Mouse (Mus musculus) cerebellum, adult 8-10 months (tissue): ENCODE results near the gene Ccdc85c.

ENCODE experiments used
- DNase-seq: peaks from one replicate; pipeline ENCODE4 v3.0.0; 2022

Ccdc85c gene

GRCm38 (mm10) chr12:108274661-108275507 lies at the start of gene Ccdc85c:
Ccdc85c (minus strand) TSS chr12:108275425.
- DNase-seq = peak; percentile 66

- DNase-seq = no peak
Observed at GRCm38 (mm10) chr12:108320096-108320495, 44.9 kb upstream of the Ccdc85c start.

DNA sequence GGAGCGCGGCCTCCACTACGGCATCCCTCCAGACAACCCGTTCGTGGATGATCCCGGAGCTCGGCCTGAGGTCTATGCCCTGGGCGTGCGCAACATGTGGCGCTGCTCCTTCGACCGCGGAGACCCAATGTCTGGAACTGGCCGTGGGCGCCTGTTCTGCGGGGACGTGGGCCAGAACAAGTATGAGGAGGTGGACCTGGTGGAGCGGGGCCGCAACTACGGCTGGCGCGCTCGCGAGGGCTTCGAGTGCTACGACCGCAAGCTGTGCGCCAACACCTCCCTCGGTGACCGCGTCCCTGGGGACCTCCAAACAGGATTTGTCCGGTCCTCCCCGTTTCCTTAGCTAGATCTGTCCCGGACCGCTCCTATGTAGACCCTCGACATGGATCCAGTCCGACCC lies 43.3 kb upstream of the Ccdc85c start:
- DNase-seq = no peak

GRCm38 (mm10) chr12:108317826-108318430 lies 42.7 kb upstream of the Ccdc85c start:
- DNase-seq = no peak

GRCm38 (mm10) chr12:108317201-108317738 lies 42.0 kb upstream of the Ccdc85c start:
- DNase-seq = no peak

DNA sequence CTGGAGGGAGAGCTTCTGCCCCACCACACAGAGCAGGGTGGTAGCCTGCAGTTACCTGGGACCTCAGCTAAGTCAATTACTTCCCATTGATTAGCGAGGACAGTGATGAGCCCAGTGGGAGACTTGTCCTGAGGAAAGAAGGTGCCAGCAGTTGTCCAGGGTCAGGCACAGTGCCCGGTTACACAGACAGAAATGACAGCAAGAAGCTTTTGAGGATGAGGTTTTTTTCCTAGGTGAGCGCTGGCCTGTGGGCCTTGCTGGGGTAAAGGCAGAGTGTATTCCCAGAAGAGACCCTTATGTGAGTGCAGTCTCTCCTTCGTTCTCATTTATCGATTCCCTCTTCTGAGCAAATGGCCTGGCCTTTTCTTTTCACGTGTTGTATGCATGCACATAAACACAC lies 41.4 kb upstream of the Ccdc85c start:
- no peak for DNase-seq

GRCm38 (mm10) chr12:108315818-108316217 lies 40.6 kb upstream of the Ccdc85c start:
- DNase-seq = no peak

DNA sequence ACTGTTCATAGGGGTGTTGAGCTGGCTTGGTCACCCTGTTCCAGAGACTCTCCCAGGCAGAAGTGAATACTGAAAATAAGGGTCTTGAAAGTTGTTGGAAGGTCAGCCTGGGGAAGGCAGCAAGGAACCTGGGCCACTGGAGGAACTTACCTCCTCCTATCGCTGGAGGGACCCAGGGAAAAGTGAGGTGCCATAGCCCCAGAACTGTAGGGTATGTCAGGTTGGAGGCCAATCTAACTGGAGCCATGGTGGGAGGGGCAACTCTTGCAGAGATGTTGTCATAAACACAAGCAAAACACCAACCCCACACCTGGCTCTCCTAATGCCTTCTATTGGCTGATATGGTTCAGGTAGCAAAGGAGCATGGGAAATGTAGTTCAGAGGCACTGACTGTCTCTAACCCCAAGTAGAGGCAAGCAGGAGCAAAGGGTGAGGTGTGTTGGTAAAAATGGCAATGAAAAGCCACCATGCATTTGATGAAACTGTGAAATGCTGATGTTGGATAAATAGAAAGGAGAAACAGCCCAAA lies 38.1 kb upstream of the Ccdc85c start:
- no peak for DNase-seq

DNA sequence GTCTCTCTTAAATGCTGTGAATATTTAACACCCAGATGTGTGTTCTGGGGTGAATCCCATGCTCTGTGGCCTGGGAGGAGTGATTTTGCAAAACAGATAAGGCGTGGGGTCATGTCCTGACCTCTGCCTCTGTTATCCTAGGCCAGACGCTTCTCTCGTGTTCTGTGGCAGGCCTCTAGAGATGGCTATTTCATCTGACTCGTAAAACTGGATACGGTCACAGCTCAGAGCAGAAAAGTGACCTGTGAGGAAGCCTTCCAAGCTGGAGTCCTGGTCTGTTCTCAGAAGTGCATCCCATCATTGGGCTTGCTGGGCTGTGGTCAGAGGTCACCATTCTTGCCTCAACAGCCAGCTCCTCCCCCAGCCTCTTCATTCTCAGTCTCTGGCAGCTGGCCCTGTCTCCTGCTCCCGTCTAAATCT lies 37.2 kb upstream of the Ccdc85c start:
- DNase-seq = no peak

DNA sequence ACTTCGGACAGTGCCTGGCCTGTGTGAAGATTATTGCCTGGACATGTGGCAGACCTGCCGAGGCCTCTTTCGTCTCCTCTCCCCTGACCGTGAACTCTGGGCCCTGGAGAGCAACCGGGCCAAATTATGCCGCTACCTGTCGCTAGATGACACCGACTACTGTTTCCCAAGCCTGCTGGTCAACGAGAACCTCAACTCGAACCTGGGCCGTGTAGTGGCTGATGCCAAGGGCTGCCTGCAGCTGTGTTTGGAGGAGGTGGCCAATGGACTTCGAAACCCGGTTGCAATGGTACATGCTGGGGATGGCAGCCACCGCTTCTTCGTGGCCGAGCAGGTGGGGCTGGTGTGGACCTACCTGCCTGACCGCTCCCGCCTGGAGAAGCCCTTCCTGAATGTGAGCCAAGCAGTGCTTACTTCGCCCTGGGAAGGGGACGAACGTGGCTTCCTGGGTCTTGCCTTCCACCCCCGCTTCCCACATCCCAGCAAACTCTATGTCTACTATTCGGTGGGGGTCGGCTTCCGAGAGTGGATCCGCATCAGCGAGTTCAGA lies 36.6 kb upstream of the Ccdc85c start:
- no peak for DNase-seq

GRCm38 (mm10) chr12:108310456-108311027 lies 35.3 kb upstream of the Ccdc85c start:
- DNase-seq = no peak

DNA sequence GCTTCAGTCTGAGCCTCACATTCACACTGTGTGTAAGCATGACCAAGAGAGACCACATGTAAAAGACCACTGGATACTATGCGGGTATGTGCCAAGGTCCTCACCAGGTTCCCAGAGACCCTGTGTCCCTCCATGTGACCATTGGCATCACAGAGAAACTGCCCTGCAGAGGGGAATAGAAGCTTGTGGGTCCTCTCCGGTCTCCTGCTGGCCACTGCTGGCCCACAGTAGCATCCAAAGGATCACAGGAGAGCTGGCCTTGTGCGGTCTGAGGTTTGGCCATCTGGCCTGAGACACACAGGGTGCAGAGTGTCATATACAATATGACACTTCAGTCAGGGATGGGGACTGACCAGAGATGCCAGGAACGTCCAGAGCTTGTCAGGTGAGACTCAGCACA lies 34.8 kb upstream of the Ccdc85c start:
- DNase-seq = no peak

- DNase-seq = no peak
Observed at GRCm38 (mm10) chr12:108309116-108309794, 34.0 kb upstream of the Ccdc85c start.

DNA sequence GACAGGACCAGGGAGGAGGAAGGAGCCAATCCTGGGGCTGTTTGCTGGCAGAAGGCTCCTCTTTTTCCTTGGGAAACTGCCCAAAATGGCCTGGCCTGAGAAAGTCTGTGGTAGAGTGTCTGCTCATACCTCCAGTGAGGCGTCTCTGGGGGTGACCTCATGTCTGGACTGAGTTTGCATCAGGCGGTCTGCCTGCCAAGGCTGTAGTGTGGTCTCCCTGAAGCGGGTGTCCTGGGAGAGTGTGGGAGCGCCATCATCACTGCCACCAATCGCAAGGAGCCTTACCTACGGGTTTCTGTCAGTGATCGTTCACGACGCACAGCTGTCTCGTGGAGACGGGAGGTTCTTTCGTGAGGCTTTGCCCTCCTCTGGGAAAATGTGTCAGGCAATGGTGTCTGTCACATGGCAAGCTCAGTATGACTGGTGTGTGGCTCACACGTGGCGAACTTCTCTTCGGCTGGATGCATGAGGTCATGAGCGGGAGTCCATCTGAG lies 33.2 kb upstream of the Ccdc85c start:
- no peak for DNase-seq

DNA sequence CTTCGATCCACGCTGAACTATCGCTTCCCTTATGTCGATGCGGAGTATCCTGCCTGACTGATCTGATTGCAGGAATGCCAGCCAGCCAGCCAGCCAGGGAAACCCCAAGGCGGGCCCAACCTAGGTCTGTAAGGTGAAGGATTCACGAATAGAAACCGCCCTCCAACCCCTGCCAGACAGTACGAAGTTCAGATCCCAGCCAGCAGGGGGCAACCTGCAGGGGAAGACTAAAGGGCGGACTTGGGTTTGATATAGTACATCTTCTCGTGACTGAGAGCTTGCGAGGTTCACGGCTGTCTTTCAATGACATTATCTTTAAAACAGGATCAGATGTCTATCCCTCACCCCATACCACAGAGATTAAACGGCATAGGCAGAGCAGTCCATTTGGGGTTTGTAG lies 32.3 kb upstream of the Ccdc85c start:
- DNase-seq = peak; percentile 45

DNA sequence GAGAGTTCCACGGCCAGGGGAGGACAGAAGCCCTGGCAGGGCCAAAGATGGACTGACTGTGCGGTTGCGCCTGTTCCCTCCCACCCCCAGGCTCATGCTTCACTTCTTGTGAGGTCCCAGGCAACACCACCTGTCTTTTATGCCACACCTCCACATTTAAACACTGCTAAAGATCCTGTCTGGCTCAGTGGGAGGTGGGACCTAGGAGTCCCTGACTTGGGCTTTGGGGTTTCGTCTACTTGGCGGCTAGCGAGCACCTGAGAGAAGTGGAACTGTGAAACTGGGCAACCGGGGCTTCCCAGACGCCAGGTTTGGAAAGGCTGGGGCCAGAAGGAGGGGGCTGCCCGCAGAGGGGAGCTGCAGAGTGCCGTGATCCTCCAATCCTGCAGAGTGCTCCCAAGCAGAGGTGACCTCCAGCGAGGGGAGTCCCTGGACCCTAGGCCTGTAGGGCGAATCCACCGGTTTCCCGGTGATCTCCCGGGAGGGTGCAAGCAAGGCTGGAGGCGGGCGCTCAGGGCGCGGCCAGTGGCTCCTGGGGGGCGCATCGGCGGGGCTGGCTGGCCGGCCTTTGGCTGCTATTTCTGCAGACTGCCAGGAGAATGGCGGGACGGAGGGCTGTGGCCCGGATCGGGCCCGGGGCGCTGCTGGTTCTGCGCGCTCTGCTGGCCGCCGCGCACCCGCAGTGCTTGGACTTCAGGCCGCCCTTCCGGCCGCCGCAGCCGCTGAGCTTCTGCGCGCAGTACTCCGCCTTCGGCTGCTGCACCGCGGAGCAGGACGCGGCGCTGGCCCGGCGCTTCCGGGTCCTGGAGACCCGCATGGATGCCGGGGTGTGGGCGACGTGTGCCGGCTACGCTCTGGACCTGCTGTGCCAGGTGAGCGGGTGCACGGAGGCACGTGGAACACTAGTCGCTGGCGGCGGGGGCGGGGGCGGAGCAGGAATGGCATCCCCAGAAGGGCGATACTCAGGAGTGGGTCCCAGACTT lies 30.9 kb upstream of the Ccdc85c start, which contains the start of gene Hhipl1:
Gene Hhipl1, plus strand, starts transcription at position 459 of the 983 bp plus-strand sequence.
- DNase-seq = no peak

DNA sequence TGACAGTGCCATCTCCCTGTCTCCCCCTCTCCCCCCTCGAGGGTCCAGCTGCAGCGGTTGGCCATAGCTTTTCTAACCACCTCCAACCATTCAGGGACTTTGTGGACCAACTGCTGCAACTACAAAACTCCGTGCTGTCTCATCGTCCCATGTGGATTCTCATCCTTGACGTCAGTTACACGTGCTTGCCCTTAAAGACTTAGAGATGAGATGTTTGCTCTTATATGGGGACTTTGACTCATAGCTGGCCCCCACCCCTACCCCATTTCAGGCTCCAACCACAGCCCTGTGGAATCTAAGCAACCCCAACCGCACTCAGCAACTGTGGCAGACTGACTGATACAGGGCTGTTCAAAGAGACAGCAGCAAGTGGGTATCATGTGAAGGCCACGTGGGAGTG lies 29.9 kb upstream of the Ccdc85c start:
- DNase-seq = no peak

DNA sequence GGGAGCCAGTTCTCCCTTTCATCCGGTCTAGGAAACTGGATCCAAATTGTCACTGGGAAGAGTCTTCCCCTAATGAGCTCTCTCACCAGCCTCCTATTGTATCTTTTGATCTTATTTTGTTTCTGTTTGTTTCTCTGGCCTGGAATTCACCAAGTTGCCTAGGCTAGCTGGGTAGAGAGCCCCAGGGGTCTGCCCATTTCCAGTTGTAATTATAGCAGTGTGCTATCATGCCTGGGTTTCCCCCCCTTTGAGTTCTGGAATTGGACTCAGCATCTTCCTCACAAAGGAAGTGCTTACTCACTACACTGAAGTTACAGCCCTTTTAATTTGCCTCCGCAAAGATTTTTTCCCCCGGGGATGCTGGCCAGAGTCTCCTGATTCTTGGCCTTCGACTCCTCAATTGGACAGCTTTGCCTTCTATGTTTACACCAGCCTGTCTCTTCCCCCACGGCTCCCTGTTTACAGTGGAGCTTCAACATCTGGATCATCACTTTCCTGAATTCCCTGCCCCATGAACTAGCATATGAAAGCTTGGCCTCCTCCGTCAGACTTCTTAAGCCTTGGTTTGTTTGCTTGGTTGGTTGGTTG lies 28.6 kb upstream of the Ccdc85c start:
- DNase-seq = no peak

GRCm38 (mm10) chr12:108301006-108301405 lies 25.8 kb upstream of the Ccdc85c start:
- no peak for DNase-seq

GRCm38 (mm10) chr12:108297033-108297432 lies 21.8 kb upstream of the Ccdc85c start:
- DNase-seq = no peak

DNA sequence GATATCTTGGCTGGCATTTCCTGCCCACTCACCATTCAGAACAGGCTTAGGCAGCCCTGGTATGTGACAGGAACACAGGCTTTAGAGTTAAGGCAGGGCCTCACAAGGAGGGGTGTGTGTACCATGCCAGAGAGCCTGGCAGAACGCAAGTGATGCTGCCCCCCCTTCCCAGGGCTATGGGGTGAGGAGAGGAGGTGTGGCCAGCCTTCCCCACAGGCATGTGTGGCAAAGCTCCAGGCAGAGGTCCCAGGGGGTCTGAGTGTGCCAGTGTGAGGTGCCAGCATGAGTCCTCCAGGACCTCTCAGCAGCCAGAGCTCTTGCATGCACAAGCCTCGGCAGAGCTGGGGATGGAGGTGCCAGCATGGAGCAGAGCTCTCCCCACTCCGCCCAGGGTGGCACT lies 19.4 kb upstream of the Ccdc85c start:
- DNase-seq = no peak
